In the genomic region with DNA sequence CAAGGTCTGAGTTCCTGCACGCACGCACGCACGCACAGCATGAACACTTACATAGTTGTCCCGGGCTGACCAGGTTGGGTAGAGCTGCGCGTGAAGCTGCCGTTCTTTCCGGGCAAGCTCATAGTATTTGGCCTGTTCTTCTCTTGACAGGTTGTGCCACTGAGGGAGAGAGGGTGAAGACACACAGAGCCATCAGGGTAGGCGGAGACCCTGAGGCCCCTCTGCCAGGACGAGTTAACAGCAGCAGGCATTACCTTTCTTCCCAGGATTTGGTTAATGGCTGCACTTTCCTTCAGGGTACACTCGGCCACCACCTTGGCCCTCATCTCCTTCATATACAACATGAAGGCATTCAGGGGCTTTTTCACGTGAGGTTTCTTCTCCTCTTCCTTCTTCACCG, we compare ENCODE assay signal across 15 mouse cellular contexts.
"Had no signal": no experiment of that assay in that cellular context is flagged by ENCODE, and none has a peak within 500 bp of the region (broad histone marks: within the 10 kb centered on the region; RNA-seq: fewer than 3 reads in every experiment).

No protein-coding gene starts in this region.

- H3K4me3 ChIP-seq: kidney, embryonic 15.5 days; left cerebral cortex, adult 2 months; liver, embryonic 13.5 days; megakaryocyte, embryonic 14.5 days; midbrain, embryonic 10.5 days; midbrain, embryonic 13.5 days; myocyte; stomach, embryonic 15.5 days had no signal

- H3K9ac ChIP-seq: kidney, embryonic 15.5 days; liver, embryonic 13.5 days; midbrain, embryonic 13.5 days; stomach, embryonic 15.5 days had no signal

- H3K4me1 ChIP-seq: midbrain, embryonic 10.5 days; midbrain, embryonic 13.5 days had no signal

- H3K27ac ChIP-seq: left cerebral cortex, adult 2 months; liver, embryonic 13.5 days; midbrain, embryonic 10.5 days; midbrain, embryonic 13.5 days; stomach, embryonic 15.5 days had no signal

- H3K9me3 ChIP-seq: kidney, embryonic 15.5 days; liver, embryonic 13.5 days; megakaryocyte, embryonic 14.5 days; midbrain, embryonic 10.5 days; midbrain, embryonic 13.5 days; stomach, embryonic 15.5 days had no signal

- DNase-seq: layer of hippocampus, postnatal 36 days; liver, embryonic 13.5 days; lung, adult 2 months; right cerebral cortex, postnatal 25 days; spleen, adult 18-20 months; thymus, postnatal 25 days had no signal

- H3K27me3 ChIP-seq: kidney, embryonic 15.5 days; liver, embryonic 13.5 days; midbrain, embryonic 13.5 days; stomach, embryonic 15.5 days had no signal

- H3K4me2 ChIP-seq: kidney, embryonic 15.5 days; liver, embryonic 13.5 days; midbrain, embryonic 13.5 days; stomach, embryonic 15.5 days had no signal

- ATAC-seq: intestine, postnatal 0 days; midbrain, embryonic 13.5 days; midbrain, embryonic 16.5 days had no signal
